Mouse (Mus musculus) frontal cortex, postnatal 14 days (tissue): ENCODE data around the gene Tmem242.
"Not testable (repeated sequence)": the region's sequence is repeated elsewhere in the genome, so short reads cannot be mapped to it uniquely, and the experiment has no call there.

Source experiments
- DNase-seq, 2 experiments: peaks; one replicate each; pipeline ENCODE4 v3.0.0; 2022; ENCODE audit warnings: low spot score in 2 of 2

Gene Tmem242

GRCm38 (mm10) chr17:5440159-5440971, at the start of gene Tmem242:
Tmem242 (minus strand) TSS chr17:5440259.
- DNase-seq, result peak; percentile 86 to 87

- no peak for DNase-seq
Measured at GRCm38 (mm10) chr17:5488156-5488555, 48.1 kb upstream of the Tmem242 start.

- no peak for DNase-seq
Measured at GRCm38 (mm10) chr17:5484663-5485062, 44.6 kb upstream of the Tmem242 start.

- no peak for DNase-seq
Measured at GRCm38 (mm10) chr17:5483456-5483855, 43.4 kb upstream of the Tmem242 start.

- DNase-seq, result no peak
Measured at GRCm38 (mm10) chr17:5475960-5476725, 36.1 kb upstream of the Tmem242 start.

- DNase-seq, result no peak
Measured at GRCm38 (mm10) chr17:5472268-5472667, 32.2 kb upstream of the Tmem242 start.

GRCm38 (mm10) chr17:5467177-5467576, 27.1 kb upstream of the Tmem242 start:
- no peak for DNase-seq

- DNase-seq, result no peak
Measured at GRCm38 (mm10) chr17:5466736-5467135, 26.7 kb upstream of the Tmem242 start.

GRCm38 (mm10) chr17:5463912-5464311, 23.9 kb upstream of the Tmem242 start:
- DNase-seq, result no peak

GRCm38 (mm10) chr17:5453657-5454056, 13.6 kb upstream of the Tmem242 start:
- DNase-seq, result no peak

GRCm38 (mm10) chr17:5443751-5444150, 3.7 kb upstream of the Tmem242 start:
- no peak for DNase-seq

- DNase-seq, result no peak
Measured at GRCm38 (mm10) chr17:5443260-5443659, 3.2 kb upstream of the Tmem242 start.

- not testable (repeated sequence) for DNase-seq
Measured at GRCm38 (mm10) chr17:5442403-5442802, 2.3 kb upstream of the Tmem242 start.

- no peak for DNase-seq
Measured at GRCm38 (mm10) chr17:5439831-5440158, 264 bp downstream of the Tmem242 start.

- no peak for DNase-seq
Measured at GRCm38 (mm10) chr17:5429772-5430133, 10.3 kb downstream of the Tmem242 start.

- peak; percentile 83 to 94 for DNase-seq
Measured at GRCm38 (mm10) chr17:5429090-5429771, 10.8 kb downstream of the Tmem242 start.

- no peak for DNase-seq
Measured at GRCm38 (mm10) chr17:5425204-5425603, 14.9 kb downstream of the Tmem242 start.

- no peak for DNase-seq
Measured at GRCm38 (mm10) chr17:5424156-5424555, 15.9 kb downstream of the Tmem242 start.

GRCm38 (mm10) chr17:5421835-5422234, 18.2 kb downstream of the Tmem242 start:
- no peak for DNase-seq

GRCm38 (mm10) chr17:5419771-5420518, 20.1 kb downstream of the Tmem242 start:
- DNase-seq, result no peak

- no peak for DNase-seq
Measured at GRCm38 (mm10) chr17:5419056-5419455, 21.0 kb downstream of the Tmem242 start.

- DNase-seq, result no peak
Measured at GRCm38 (mm10) chr17:5418545-5418944, 21.5 kb downstream of the Tmem242 start, which contains the start of gene Ldhal6b. Ldhal6b (minus strand) TSS chr17:5418767.
